Mouse (Mus musculus) hindbrain, postnatal 0 days (tissue): Measurements from ENCODE around the gene Vat1. TPM values are rescaled to one million over a fixed set of nuclear protein-coding genes. Genes with fewer than 3 reads are reported as not detected.

Experiments used
- ATAC-seq: fragments of 200-750 bp; cut with Nextera tagmentation; 2 replicates; pipeline ENCODE4 v1.8.0; 2017; ENCODE audit warnings: mild to moderate bottlenecking, moderate TSS enrichment, moderate library complexity
- DNase-seq: peaks from one replicate; pipeline ENCODE4 v3.0.0-alpha.2; 2015; ENCODE audit warnings: low spot score
- H3K27ac ChIP-seq: fragments of 300-500 bp; sonication (generic); 2 replicates; pipeline ENCODE4 v1.5.1; 2014; ENCODE audit warnings: mild to moderate bottlenecking
- H3K27me3 ChIP-seq: fragments of 300-500 bp; sonication (generic); 2 replicates; pipeline ENCODE4 v1.6.1; 2014; ENCODE audit warnings: low read length, mixed read lengths; ENCODE audit not compliant: insufficient read depth
- H3K36me3 ChIP-seq: fragments of 300-500 bp; sonication (generic); 2 replicates; pipeline ENCODE4 v1.6.1; 2014; ENCODE audit warnings: low read length, mixed read lengths; ENCODE audit not compliant: insufficient read depth
- H3K4me1 ChIP-seq: fragments of 300-500 bp; sonication (generic); 2 replicates; pipeline ENCODE4 v1.6.1; 2014; ENCODE audit warnings: antibody characterized with exemption, low read length, mixed read lengths; ENCODE audit not compliant: insufficient read depth
- H3K4me2 ChIP-seq: fragments of 300-500 bp; sonication (generic); 2 replicates; pipeline ENCODE4 v1.6.1; 2014; ENCODE audit warnings: low read depth, mild to moderate bottlenecking, low read length, moderate library complexity, mixed read lengths
- H3K4me3 ChIP-seq: fragments of 300-500 bp; sonication (generic); 2 replicates; pipeline ENCODE4 v1.5.1; 2014; ENCODE audit warnings: low read length
- H3K9ac ChIP-seq: fragments of 300-500 bp; sonication (generic); replicated peaks from 2 replicates; pipeline ENCODE4 v1.6.1; 2014; ENCODE audit warnings: mild to moderate bottlenecking, low read length, moderate library complexity, mixed read lengths
- H3K9me3 ChIP-seq: fragments of 300-500 bp; sonication (generic); 2 replicates; pipeline ENCODE4 v1.6.1; 2016; ENCODE audit warnings: low read length, mixed read lengths
- CTCF ChIP-seq: IDR thresholded peaks from 2 replicates; pipeline ENCODE4 v1.5.1; 2016; ENCODE audit warnings: antibody characterized with exemption, control low read depth, low read depth
- WGBS: fragments of 180-500 bp; shearing (Covaris S2); extraction: QIAGEN DNeasy Blood & Tissue Kit; methylation state at CpG from one replicate; pipeline ENCODE4 v1.1.7; 2014; 5-methylcytosine and 5-hydroxymethylcytosine counted together
- polyA plus RNA-seq: library from polyadenylated mRNA; unstranded; fragments of >200 nt; fragmentation: Nextera tagmentation; extraction: Ambion mirVana; gene quantifications from 2 replicates; pipeline ENCODE4 v1.2.1, GENCODE M21; 2015
- total RNA-seq: library from RNA; depleted of rRNA; stranded (reverse); fragments of >200 nt; gene quantifications from 2 replicates; pipeline ENCODE4 v1.2.3, GENCODE M21; 2014

Gene Vat1
- total and polyA plus RNA-seq, 2 experiments from 2014 or later = 114 to 290 TPM

GRCm38 (mm10) chr11:101424105-101424851, 41.8 kb downstream of the Vat1 start, which contains the start of gene Gm27029:
Gm27029 (minus strand) TSS chr11:101424796.
- peak; percentile 60 for ATAC-seq
- peaks cover 21% of the 10 kb centered on the region for H3K4me1 ChIP-seq
- no peak for TF ChIP-seq CTCF

GRCm38 (mm10) chr11:101420148-101420547, 45.9 kb downstream of the Vat1 start:
- no peak for TF ChIP-seq CTCF
- peaks cover 10% of the 10 kb centered on the region; the same call in 1 of the 2 replicates for H3K4me1 ChIP-seq
- no peak overlapping the region for H3K4me3 ChIP-seq
- no peaks in the 10 kb centered on the region for H3K36me3 ChIP-seq
- H3K27me3 ChIP-seq = no peaks in the 10 kb centered on the region
- no peaks in the 10 kb centered on the region for H3K9me3 ChIP-seq
- no peak overlapping the region for H3K9ac ChIP-seq
- no peak for DNase-seq
- H3K27ac ChIP-seq = no peak overlapping the region
- 89% methylated on average over 5 of the region's 5 CpGs for WGBS
- no peak overlapping the region for H3K4me2 ChIP-seq
- no peak for ATAC-seq

More at GRCm38 (mm10) chr11:101424105-101424851, 41.8 kb downstream of the Vat1 start, which contains the start of gene Gm27029:
- Histone ChIP-seq H3K27ac (peak within 1 kb of the TSS; percentile 93), H3K36me3 (0 out of 2 replicates have a peak, but pooled peaks cover under 1% of the 10 kb centered on the region), H3K4me3 (peak within 1 kb of the TSS; percentile 97), H3K9me3 (no peaks in the 10 kb centered on the region), H3K27me3 (no peaks in the 10 kb centered on the region), H3K4me2 (peak within 1 kb of the TSS; percentile 77), H3K9ac (peak within 1 kb of the TSS; percentile 79)
- WGBS = 5% methylated on average over 23 of the region's 23 CpGs
- DNase-seq = no peak

GRCm38 (mm10) chr11:101419610-101420009, 46.4 kb downstream of the Vat1 start:
- no peak overlapping the region for H3K27ac ChIP-seq
- H3K9me3 ChIP-seq = no peaks in the 10 kb centered on the region
- 27% methylated on average over 3 of the region's 3 CpGs for WGBS
- H3K4me3 ChIP-seq = no peak overlapping the region
- peak; percentile 47 for TF ChIP-seq CTCF
- ATAC-seq (no peak), DNase-seq (peak; percentile 41)
- peaks cover 10% of the 10 kb centered on the region; the same call in 1 of the 2 replicates for H3K4me1 ChIP-seq
- H3K4me2 ChIP-seq = no peak overlapping the region
- no peaks in the 10 kb centered on the region for H3K27me3 ChIP-seq
- no peak overlapping the region for H3K9ac ChIP-seq
- H3K36me3 ChIP-seq = no peaks in the 10 kb centered on the region

- Histone ChIP-seq H3K4me1 (peaks cover 4% of the 10 kb centered on the region; the same call in 1 of the 2 replicates), H3K27me3 (no peaks in the 10 kb centered on the region), H3K4me2 (no peak overlapping the region), H3K27ac (no peak overlapping the region), H3K4me3 (no peak overlapping the region), H3K9me3 (no peaks in the 10 kb centered on the region), H3K36me3 (no peaks in the 10 kb centered on the region), H3K9ac (no peak overlapping the region)
- ATAC-seq (no peak), DNase-seq (no peak)
- TF ChIP-seq CTCF = no peak
- 56% methylated on average over 6 of the region's 6 CpGs for WGBS
These were observed 47.0 kb downstream of the Vat1 start for GRCm38 (mm10) chr11:101418991-101419390.

GRCm38 (mm10) chr11:101417101-101417855, 48.8 kb downstream of the Vat1 start, which contains the start of gene Aarsd1:
Aarsd1 (minus strand) TSS chr11:101417615.
- under 1% methylated on average over 45 of the region's 45 CpGs for WGBS
- no peaks in the 10 kb centered on the region for H3K27me3 ChIP-seq
- no peak; the same call in 1 of the 2 replicates for TF ChIP-seq CTCF
- peak within 1 kb of the TSS; percentile 82 for H3K4me3 ChIP-seq
- H3K4me1 ChIP-seq = no peaks in the 10 kb centered on the region
- peak within 1 kb of the TSS; percentile 88 for H3K9ac ChIP-seq
- DNase-seq = peak; percentile 91
- H3K4me2 ChIP-seq = peak within 1 kb of the TSS; percentile 65
- H3K9me3 ChIP-seq = no peaks in the 10 kb centered on the region
- ATAC-seq = peak; percentile 81
- peaks cover 5% of the 10 kb centered on the region for H3K36me3 ChIP-seq
- H3K27ac ChIP-seq = peak within 1 kb of the TSS; percentile 87

GRCm38 (mm10) chr11:101416433-101417100, 49.5 kb downstream of the Vat1 start:
- DNase-seq (no peak), ATAC-seq (no peak)
- TF ChIP-seq CTCF = no peak
- Histone ChIP-seq H3K4me3 (peak overlapping the region; percentile 82), H3K27ac (peak overlapping the region; percentile 87), H3K4me1 (no peaks in the 10 kb centered on the region), H3K9ac (peak overlapping the region; percentile 88), H3K9me3 (no peaks in the 10 kb centered on the region), H3K4me2 (peak overlapping the region; percentile 65), H3K27me3 (no peaks in the 10 kb centered on the region), H3K36me3 (peaks cover 12% of the 10 kb centered on the region)
- WGBS = 2% methylated on average over 11 of the region's 11 CpGs
